Mouse (Mus musculus) kidney, embryonic 14.5 days (tissue): Measurements from ENCODE around the gene Vmn2r47. TPM values are rescaled to one million over a fixed set of nuclear protein-coding genes. Genes with fewer than 3 reads are reported as not detected.
"Not testable (repeated sequence)": the region's sequence is repeated elsewhere in the genome, so short reads cannot be mapped to it uniquely, and the experiment has no call there.

Experiments used
- ATAC-seq: fragments of 200-750 bp; cut with Nextera tagmentation; 2 replicates; pipeline ENCODE4 v1.8.0; 2017; ENCODE audit warnings: moderate number of reproducible peaks, mild to moderate bottlenecking, moderate TSS enrichment, moderate library complexity; ENCODE audit not compliant: low FRiP score, low TSS enrichment
- H3K27ac ChIP-seq: fragments of 300-500 bp; sonication (generic); 2 replicates; pipeline ENCODE4 v1.5.1; 2014; ENCODE audit warnings: low read depth, mild to moderate bottlenecking, low read length, moderate library complexity, mixed read lengths
- H3K27me3 ChIP-seq: fragments of 300-500 bp; sonication (generic); 2 replicates; pipeline ENCODE4 v1.6.1; 2014; ENCODE audit warnings: mild to moderate bottlenecking, low read length; ENCODE audit not compliant: control insufficient read depth, insufficient read depth
- H3K36me3 ChIP-seq: fragments of 300-500 bp; sonication (generic); 2 replicates; pipeline ENCODE4 v1.6.1; 2014; ENCODE audit warnings: low read length, mixed read lengths; ENCODE audit not compliant: control insufficient read depth, insufficient read depth
- H3K4me1 ChIP-seq: fragments of 300-500 bp; sonication (generic); 2 replicates; pipeline ENCODE4 v1.6.1; 2014; ENCODE audit warnings: low read length, mixed read lengths; ENCODE audit not compliant: control insufficient read depth, insufficient read depth
- H3K4me2 ChIP-seq: fragments of 300-500 bp; sonication (generic); replicated peaks from 2 replicates; pipeline ENCODE4 v1.6.1; 2014; ENCODE audit warnings: low read depth, mild to moderate bottlenecking, low read length
- H3K4me3 ChIP-seq: fragments of 300-500 bp; sonication (generic); 2 replicates; pipeline ENCODE4 v1.5.1; 2014; ENCODE audit warnings: mild to moderate bottlenecking, low read length
- H3K9ac ChIP-seq: fragments of 300-500 bp; sonication (generic); 2 replicates; pipeline ENCODE4 v1.6.1; 2014; ENCODE audit warnings: low read depth, mild to moderate bottlenecking, low read length, moderate library complexity
- H3K9me3 ChIP-seq: fragments of 300-500 bp; sonication (generic); 2 replicates; pipeline ENCODE4 v1.6.1; 2016; ENCODE audit warnings: low read length; ENCODE audit not compliant: control insufficient read depth
- WGBS: fragments of 180-500 bp; shearing (Covaris S2); extraction: QIAGEN DNeasy Blood & Tissue Kit; methylation state at CpG from one replicate; pipeline ENCODE4 v1.1.7; 2014; 5-methylcytosine and 5-hydroxymethylcytosine counted together
- polyA plus RNA-seq: library from polyadenylated mRNA; unstranded; fragments of >200 nt; fragmentation: Nextera tagmentation; extraction: Ambion mirVana; gene quantifications from 2 replicates; pipeline ENCODE4 v1.2.1, GENCODE M21; 2014

Vmn2r47 gene
- polyA plus RNA-seq = not detected in 2 replicates

GRCm38 (mm10) chr7:9841225-9841624 is at the start of gene Vmn2r47:
TSS of gene Vmn2r47 (minus strand) at chr7:9841325.
- ATAC-seq, H3K4me2 ChIP-seq, H3K36me3 ChIP-seq, H3K9ac ChIP-seq, H3K9me3 ChIP-seq, H3K4me1 ChIP-seq, H3K4me3 ChIP-seq, H3K27ac ChIP-seq, H3K27me3 ChIP-seq: not testable (repeated sequence)
- no CpG with 5 or more reads among the region's 1 CpGs for WGBS

- H3K9ac ChIP-seq, H3K9me3 ChIP-seq, H3K27me3 ChIP-seq, H3K36me3 ChIP-seq, H3K4me1 ChIP-seq, H3K4me3 ChIP-seq, H3K4me2 ChIP-seq, ATAC-seq, H3K27ac ChIP-seq: not testable (repeated sequence)
- WGBS = no CpG with 5 or more reads among the region's 1 CpGs
These were observed 70.7 kb downstream of the Vmn2r47 start, which contains the start of gene Vmn2r46 for GRCm38 (mm10) chr7:9770471-9770870. TSS of gene Vmn2r46 (minus strand) at chr7:9770571.

Other genes with a start within 250 kb of the Vmn2r47 start
- gene Vmn2r46, start 70.8 kb downstream of the Vmn2r47 start, polyA plus RNA-seq = not detected in 2 replicates
- gene Vmn2r48, start 112.3 kb upstream of the Vmn2r47 start, polyA plus RNA-seq = not detected in 2 replicates
- gene Vmn2r49, start 150.9 kb upstream of the Vmn2r47 start, polyA plus RNA-seq = not detected in 2 replicates
- not detected in 2 replicates for gene Vmn2r50, start 212.0 kb upstream of the Vmn2r47 start, polyA plus RNA-seq